Mouse (Mus musculus) naive thymus-derived CD4-positive, alpha-beta T cell, adult 2 months (primary cell): ENCODE results near the gene Ccdc24.

Experiments used
- DNase-seq: peaks from one replicate; pipeline ENCODE4 v3.0.0-alpha.2; 2011; ENCODE audit warnings: low read depth

The Ccdc24 gene

DNA sequence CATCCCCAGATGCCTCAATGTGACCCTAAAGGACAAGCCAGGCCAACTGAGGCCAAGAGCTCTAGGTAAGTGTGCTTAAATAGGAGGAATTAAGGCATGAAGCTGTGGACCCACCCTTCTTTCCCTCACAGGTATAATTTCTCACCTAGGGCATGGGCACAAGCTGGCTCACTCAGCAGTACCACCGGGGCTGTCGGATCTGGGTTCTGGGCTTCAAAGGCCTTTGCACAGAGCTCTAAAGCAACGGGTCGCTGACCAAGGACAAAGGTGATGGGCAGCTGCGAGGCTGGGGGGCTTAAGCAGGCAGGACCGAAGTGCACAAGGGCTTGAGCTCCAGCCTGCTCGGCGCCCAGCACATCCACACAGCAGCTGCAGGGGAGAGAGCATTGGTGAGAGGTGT, 18.4 kb upstream of the Ccdc24 start:
- DNase-seq, result no peak

- no peak for DNase-seq
Measured at GRCm38 (mm10) chr4:117890031-117890430, 17.7 kb upstream of the Ccdc24 start.

DNA sequence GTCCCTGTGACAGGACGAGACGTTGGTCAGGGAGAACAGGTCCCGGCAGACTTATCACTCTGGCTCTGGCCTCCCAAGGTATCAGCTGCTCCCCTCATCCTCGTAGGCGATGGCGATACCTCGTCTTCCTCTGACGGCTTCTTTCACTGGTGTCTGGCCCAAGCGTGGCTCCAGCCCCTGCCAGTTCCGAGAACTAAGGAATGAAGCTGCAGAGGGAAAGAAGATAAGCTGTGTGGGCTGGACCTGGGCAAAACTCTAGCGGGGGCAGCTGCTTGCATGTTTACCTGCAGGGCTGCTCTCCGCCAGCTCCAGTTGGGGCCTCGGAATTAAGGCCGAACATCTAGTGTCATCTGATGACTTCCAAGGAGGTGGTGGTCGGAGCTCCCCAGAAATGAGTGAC, 17.1 kb upstream of the Ccdc24 start:
- no peak for DNase-seq

- no peak for DNase-seq
Measured at GRCm38 (mm10) chr4:117887920-117888319, 15.6 kb upstream of the Ccdc24 start.

DNA sequence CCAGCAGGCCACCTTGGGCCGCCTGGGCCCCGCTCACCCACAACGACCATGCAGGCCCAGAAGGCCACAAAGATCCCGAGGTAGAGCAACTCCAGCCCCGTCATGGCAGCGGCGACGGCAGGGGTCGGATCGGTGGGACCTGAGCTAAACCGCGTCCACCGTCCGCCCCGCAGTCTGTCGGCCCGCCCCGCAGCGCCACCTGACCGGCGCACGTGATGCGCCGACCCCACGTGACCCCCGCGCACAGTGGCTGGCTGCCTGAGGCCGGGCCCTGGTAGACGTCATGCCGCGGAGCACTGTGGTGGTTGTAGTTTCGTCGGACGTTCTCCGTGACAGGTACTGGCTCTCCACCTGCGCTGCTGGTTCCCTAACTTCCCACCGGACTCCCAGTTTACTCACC, 14.8 kb upstream of the Ccdc24 start, which contains the start of gene Atp6v0b:
Gene Atp6v0b (minus strand): TSS at position 201 of the 400 bp plus-strand sequence.
- peak; percentile 90 for DNase-seq

DNA sequence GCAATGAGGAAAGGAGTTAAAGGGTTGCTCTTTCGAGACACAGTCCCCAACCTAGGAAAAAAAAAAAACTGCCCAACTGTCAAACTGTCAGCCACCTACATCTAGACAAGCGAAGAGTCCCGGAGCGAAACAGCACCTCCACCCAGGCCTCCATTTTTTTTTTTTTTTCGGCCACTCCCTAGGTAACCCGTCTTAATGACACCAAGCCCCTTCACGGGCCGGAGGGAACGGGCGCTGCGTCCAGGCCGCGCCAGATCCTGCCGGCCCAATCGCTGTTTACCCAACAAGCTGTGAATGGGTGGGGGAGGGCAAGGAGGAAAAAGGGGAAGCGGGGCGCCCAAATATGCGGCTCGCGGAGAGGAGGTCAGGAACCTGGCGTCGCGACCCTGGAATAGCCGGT, 14.3 kb upstream of the Ccdc24 start:
- peak; percentile 35 for DNase-seq

- DNase-seq, result no peak
Measured at GRCm38 (mm10) chr4:117885994-117886393, 13.6 kb upstream of the Ccdc24 start.

- DNase-seq, result no peak
Measured at GRCm38 (mm10) chr4:117885093-117885492, 12.7 kb upstream of the Ccdc24 start.

- DNase-seq, result no peak
Measured at GRCm38 (mm10) chr4:117884146-117884545, 11.8 kb upstream of the Ccdc24 start.

DNA sequence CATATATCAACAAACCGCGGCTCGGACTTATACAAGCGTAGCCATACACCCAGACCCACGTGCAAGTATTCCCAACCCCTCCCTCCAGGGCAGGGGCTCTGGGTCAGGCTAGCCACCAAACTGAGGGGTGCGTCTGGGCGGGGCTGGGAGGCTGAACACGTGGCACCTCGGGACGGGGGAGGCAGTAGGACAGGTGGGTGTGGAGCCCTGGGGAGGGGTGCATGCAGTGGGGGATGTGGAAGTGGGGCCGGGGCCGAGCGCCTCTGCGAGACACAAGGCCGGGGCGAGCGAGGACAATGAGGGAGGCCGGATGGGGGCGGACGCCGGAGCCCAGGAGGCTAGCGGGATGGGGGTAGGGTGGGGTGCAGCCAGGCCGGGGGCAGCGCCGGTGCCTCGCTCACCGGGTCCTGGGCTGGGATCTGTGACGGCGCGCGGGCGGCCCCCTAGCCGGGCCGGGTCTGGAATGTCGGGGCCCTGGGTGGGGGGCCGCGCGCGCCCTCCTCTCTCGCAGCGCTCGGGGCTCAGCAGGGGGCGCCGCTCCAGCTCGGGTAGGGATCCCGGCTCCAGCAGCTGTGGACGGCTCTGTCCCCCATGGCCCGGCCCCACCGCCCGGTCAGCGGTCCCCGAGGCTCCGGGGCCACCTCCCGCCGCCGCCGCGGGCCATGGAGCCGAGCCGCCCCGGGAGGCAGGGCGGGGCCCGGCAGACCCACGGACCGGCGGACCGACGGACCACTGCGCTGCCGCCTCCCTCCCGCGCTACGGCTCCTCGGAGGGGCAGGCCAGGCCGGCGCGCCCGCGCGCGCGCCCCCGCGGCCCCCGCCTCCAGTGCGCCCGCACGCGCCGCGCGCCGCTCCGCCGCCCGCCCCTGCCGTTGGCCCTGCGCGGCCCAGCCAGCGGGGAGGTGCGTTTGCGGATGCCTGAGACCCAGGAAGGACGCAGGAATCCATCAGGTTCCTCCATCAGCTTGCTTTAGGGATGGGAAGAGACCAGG, 10.6 kb upstream of the Ccdc24 start, which contains the start of gene B4galt2:
Gene B4galt2 (minus strand): TSS at position 787 of the 991 bp plus-strand sequence.
- no peak for DNase-seq

- no peak for DNase-seq
Measured at GRCm38 (mm10) chr4:117878703-117879102, 6.3 kb upstream of the Ccdc24 start.

DNA sequence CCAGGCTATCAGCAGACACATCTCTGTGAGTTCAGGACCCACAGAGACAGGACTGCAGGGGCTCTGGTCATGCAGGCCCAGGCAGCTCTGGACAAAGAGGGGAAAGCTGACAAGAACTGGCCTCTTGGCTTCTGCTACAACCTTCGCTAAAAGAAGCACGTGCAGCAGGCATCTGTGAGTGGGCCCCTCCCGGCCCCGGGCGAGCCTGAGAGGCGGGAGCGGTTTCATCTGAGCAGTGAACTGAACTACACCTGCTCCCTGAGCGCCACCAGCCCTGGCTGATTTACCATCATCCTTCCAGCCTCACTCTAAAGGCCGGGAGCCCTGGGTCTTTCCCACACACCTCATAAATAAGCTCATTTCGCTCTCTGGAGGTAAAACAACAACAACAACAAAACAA, 5.9 kb upstream of the Ccdc24 start:
- DNase-seq, result no peak

DNA sequence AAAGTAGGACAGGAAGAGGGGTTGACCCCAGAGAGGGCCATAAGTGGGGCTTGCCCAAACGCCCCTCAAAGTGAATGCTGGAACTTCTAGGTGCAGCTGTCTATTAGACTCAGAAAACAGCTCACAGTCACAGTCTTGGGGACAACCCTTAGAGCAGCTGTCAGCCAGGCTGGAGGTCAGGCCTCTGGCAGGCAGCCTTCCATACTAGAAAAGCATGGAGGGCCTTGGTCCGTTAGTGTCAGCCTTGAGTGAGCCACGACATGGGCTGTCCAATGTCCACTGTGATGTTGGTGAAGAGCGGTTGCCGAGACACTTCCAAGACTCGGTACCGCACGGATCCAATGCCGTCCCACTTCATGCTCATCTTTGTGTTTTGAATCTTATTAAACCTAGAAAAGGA, 1.3 kb upstream of the Ccdc24 start:
- DNase-seq, result no peak

DNA sequence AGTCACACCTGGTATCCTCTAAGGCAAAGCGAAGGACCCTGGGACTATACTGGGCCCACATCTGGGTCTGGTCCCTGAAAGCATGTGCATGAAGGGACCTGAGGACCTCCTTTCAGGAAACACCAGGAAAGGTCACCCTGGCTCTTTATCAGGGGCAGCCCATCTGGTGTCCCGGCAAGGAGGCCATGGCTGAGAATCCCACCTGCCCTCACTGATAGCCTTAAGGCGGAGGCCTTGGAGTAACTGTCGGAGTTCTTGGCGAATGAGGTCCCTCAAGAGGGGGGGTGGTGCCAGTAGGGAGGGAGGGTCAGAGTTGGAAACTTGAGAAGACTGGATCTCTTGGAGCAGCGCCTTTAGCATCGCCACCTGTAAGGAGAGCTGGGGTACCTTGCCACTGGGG, 570 bp downstream of the Ccdc24 start:
- DNase-seq, result no peak

DNA sequence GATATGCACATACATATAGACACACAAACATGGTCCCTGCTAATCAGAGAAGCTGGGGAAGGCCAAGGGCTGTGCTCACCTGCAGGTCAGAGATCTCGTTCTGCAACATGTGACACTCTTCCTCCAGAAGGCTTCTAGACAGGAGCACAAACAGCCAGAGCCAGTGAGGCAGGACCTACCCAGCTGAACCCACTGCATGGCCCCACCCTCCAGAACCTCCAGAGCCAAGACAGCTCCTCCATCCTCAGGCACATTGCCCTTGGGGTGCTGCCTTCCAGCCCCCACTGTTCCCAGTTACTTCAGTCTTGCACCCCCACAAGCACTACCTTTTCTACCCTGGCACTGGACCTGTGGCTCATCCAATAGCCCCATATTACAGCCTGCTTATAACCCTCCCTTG, 1.9 kb downstream of the Ccdc24 start:
- no peak for DNase-seq

- no peak for DNase-seq
Measured at GRCm38 (mm10) chr4:117869317-117869716, 3.0 kb downstream of the Ccdc24 start.

DNA sequence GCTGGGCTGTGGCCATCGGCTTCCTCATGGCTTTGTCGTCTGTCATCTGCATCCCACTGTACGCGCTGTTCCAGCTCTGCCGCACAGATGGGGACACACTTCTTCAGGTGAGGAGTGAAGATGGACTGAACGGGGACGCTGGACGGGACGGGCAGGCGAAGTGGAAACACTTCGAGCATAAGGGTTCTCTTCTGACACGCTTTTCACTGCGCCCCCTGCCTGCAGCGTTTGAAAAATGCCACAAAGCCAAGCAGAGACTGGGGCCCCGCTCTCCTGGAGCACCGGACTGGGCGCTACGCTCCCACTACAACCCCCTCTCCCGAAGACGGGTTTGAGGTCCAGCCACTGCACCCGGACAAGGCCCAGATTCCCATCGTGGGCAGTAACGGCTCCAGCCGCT, 4.5 kb downstream of the Ccdc24 start:
- peak; percentile 59 for DNase-seq

GRCm38 (mm10) chr4:117867000-117867399, 5.4 kb downstream of the Ccdc24 start:
- no peak for DNase-seq

DNA sequence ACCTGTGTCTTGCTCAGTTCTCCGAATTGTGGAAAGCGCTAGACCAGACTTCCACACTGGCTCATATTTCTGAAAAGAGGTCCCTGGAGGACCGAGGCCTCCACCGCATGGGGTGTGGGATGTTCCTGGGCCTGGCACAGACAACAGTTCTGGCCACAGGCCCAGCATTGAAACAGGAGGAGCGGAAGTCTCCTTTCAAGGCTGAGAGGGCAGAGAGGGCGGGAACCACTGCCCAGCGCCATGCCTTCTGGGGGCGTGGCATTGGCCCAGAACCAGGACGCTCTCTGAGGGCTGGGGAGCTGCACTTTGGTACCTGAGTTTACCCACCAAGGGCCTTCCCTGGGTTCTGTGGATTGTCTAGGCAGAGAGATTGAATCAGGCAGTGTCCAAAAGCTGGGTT, 6.3 kb downstream of the Ccdc24 start:
- DNase-seq, result no peak

DNA sequence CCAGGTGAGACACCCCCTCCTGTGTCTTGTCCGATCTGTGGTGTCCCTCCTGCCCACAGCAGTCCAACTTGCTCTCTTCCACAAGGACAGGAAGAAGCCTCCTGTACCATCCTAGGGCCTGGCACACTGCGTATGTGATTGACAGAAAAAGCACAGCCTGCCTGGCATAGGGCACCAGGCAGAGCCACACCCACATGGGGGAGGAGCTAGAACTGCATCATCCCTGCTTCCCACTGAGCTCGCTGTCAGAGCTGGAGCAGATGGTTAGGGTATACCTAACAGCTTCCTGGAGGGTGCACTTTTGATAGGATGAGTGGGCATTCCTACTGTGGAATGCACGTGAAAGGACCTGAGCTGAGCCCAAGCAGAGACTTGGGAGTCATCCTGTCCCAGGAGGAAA, 9.5 kb downstream of the Ccdc24 start:
- DNase-seq, result no peak

- no peak for DNase-seq
Measured at GRCm38 (mm10) chr4:117860570-117860969, 11.8 kb downstream of the Ccdc24 start.

DNA sequence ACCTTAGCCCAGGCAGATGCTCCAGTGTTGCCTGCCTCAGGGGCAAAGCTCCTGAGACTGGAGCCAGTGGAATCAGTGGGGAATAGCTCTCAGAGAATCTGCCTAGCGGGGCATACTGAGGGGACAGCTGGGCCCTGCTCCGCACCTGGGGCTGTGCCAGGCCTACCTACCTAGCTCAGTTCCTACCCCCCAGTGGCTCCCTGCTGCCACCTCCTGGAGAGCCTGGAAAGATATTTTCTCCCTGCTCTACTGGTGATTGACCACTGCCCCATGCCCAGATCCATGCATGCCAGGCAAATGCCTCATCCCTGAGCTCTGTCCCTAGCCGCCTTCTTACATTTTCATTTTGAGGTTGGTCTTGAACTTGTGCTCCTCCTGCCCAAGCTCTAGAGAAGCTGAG, 13.6 kb downstream of the Ccdc24 start:
- peak; percentile 19 for DNase-seq

- DNase-seq, result no peak
Measured at GRCm38 (mm10) chr4:117855146-117855545, 17.2 kb downstream of the Ccdc24 start.
